Mouse (Mus musculus): ENCODE data around the gene Cyth1. TPM values are rescaled to one million over a fixed set of nuclear protein-coding genes. Genes with fewer than 3 reads are reported as not detected.

Cyth1 gene
- total and polyA plus RNA-seq, 3 experiments: 30.7 to 56.0 (median 54.1) TPM

- Histone ChIP-seq H3K36me3 (ENCODE audit: control insufficient read depth, insufficient read depth, low read length) (peaks cover 11% of the 10 kb centered on the region), H3K79me2 (replicated peaks; ENCODE audit: control insufficient read depth, insufficient read depth, low read length) (peaks cover 17% of the 10 kb centered on the region), H3K27ac (peak overlapping the region; percentile 47), H3K4me1 (ENCODE audit: control insufficient read depth, insufficient read depth, low read length) (peaks cover 68% of the 10 kb centered on the region), H3K27me3 (ENCODE audit: control insufficient read depth, insufficient read depth, low read length) (no peaks in the 10 kb centered on the region), H3K4me3 (no peak overlapping the region), H3K9ac (ENCODE audit: low read depth, low read length) (no peak overlapping the region)
- WGBS: 80% methylated on average over 3 of the region's 3 CpGs
- TF ChIP-seq EP300 (IDR thresholded peaks at IDR 0.05; ENCODE audit: insufficient read depth, low read depth, low read length) (no peak), CTCF (IDR thresholded peaks at IDR 0.05) (no peak), POLR2A (IDR thresholded peaks at IDR 0.05; ENCODE audit: insufficient read depth, low read depth, low read length) (no peak)
- DNase-seq: no peak
- intact Hi-C loops (cut with DNase I): no loop called here
Observed at GRCm38 (mm10) chr11:118207424-118208033, 40.9 kb downstream of the Cyth1 start.

- TF ChIP-seq POLR2A (IDR thresholded peaks at IDR 0.05; ENCODE audit: insufficient read depth, low read depth, low read length): no peak
- DNase-seq: no peak
- no peak overlapping the region for H3K4me3 ChIP-seq
- 71% methylated on average over 3 of the region's 3 CpGs for WGBS
- peaks cover 11% of the 10 kb centered on the region for H3K36me3 ChIP-seq (ENCODE audit: control insufficient read depth, insufficient read depth, low read length)
- intact Hi-C loops (cut with DNase I): no loop called here
- H3K27me3 ChIP-seq (ENCODE audit: control insufficient read depth, insufficient read depth, low read length): no peaks in the 10 kb centered on the region
- peaks cover 64% of the 10 kb centered on the region for H3K4me1 ChIP-seq (ENCODE audit: control insufficient read depth, insufficient read depth, low read length)
- no peak overlapping the region for H3K9ac ChIP-seq (ENCODE audit: low read depth, low read length)
- peak overlapping the region; percentile 12; the same call in 1 of the 2 replicates for H3K27ac ChIP-seq
- H3K79me2 ChIP-seq (replicated peaks; ENCODE audit: control insufficient read depth, insufficient read depth, low read length): peaks cover 20% of the 10 kb centered on the region
Observed at GRCm38 (mm10) chr11:118206267-118206666, 42.1 kb downstream of the Cyth1 start.

- 80% methylated on average over 6 of the region's 6 CpGs for WGBS
- no peak overlapping the region for H3K4me3 ChIP-seq
Observed at GRCm38 (mm10) chr11:118203469-118203868, 44.9 kb downstream of the Cyth1 start.

GRCm38 (mm10) chr11:118202410-118203233 lies 45.8 kb downstream of the Cyth1 start:
- Histone ChIP-seq H3K27ac (peak overlapping the region; percentile 82), H3K9ac (ENCODE audit: low read depth, low read length) (peak overlapping the region; percentile 60), H3K79me2 (replicated peaks; ENCODE audit: control insufficient read depth, insufficient read depth, low read length) (peaks cover 15% of the 10 kb centered on the region), H3K4me1 (ENCODE audit: control insufficient read depth, insufficient read depth, low read length) (peaks cover 60% of the 10 kb centered on the region), H3K4me3 (peak overlapping the region; percentile 38), H3K36me3 (ENCODE audit: control insufficient read depth, insufficient read depth, low read length) (peaks cover 12% of the 10 kb centered on the region), H3K27me3 (ENCODE audit: control insufficient read depth, insufficient read depth, low read length) (no peaks in the 10 kb centered on the region)
- WGBS: 7% methylated on average over 19 of the region's 19 CpGs
- intact Hi-C loops (cut with DNase I): no loop called here
- TF ChIP-seq EP300 (IDR thresholded peaks at IDR 0.05; ENCODE audit: insufficient read depth, low read depth, low read length): peak; percentile 24; the same call in 1 of the 2 replicates
- no peak for TF ChIP-seq POLR2A (IDR thresholded peaks at IDR 0.05; ENCODE audit: insufficient read depth, low read depth, low read length)
- no peak for TF ChIP-seq CTCF (IDR thresholded peaks at IDR 0.05)
- DNase-seq: peak; percentile 75 to 81

More at GRCm38 (mm10) chr11:118203469-118203868, 44.9 kb downstream of the Cyth1 start:
- H3K27me3 ChIP-seq (ENCODE audit: control insufficient read depth, insufficient read depth, low read length): no peaks in the 10 kb centered on the region
- no peak overlapping the region for H3K9ac ChIP-seq (ENCODE audit: low read depth, low read length)
- no peak for DNase-seq
- peaks cover 15% of the 10 kb centered on the region for H3K79me2 ChIP-seq (replicated peaks; ENCODE audit: control insufficient read depth, insufficient read depth, low read length)
- H3K27ac ChIP-seq: no peak overlapping the region; the same call in none of the 2 replicates
- TF ChIP-seq EP300 (IDR thresholded peaks at IDR 0.05; ENCODE audit: insufficient read depth, low read depth, low read length): 0 out of 2 replicates have a peak, but pooled peaks have one; percentile 11
- no peak for TF ChIP-seq POLR2A (IDR thresholded peaks at IDR 0.05; ENCODE audit: insufficient read depth, low read depth, low read length)
- intact Hi-C loops (cut with DNase I): no loop called here
- peaks cover 13% of the 10 kb centered on the region for H3K36me3 ChIP-seq (ENCODE audit: control insufficient read depth, insufficient read depth, low read length)
- H3K4me1 ChIP-seq (ENCODE audit: control insufficient read depth, insufficient read depth, low read length): peaks cover 58% of the 10 kb centered on the region

GRCm38 (mm10) chr11:118201833-118202409 lies 46.5 kb downstream of the Cyth1 start:
- peak overlapping the region; percentile 38 for H3K4me3 ChIP-seq
- peaks cover 13% of the 10 kb centered on the region for H3K79me2 ChIP-seq (replicated peaks; ENCODE audit: control insufficient read depth, insufficient read depth, low read length)
- peaks cover 58% of the 10 kb centered on the region for H3K4me1 ChIP-seq (ENCODE audit: control insufficient read depth, insufficient read depth, low read length)
- 23% methylated on average over 9 of the region's 9 CpGs for WGBS
- intact Hi-C loops (cut with DNase I): no loop called here
- no peaks in the 10 kb centered on the region for H3K27me3 ChIP-seq (ENCODE audit: control insufficient read depth, insufficient read depth, low read length)
- no peak for DNase-seq
- no peak for TF ChIP-seq EP300 (IDR thresholded peaks at IDR 0.05; ENCODE audit: insufficient read depth, low read depth, low read length)
- no peak for TF ChIP-seq CTCF (IDR thresholded peaks at IDR 0.05)
- no peak for TF ChIP-seq POLR2A (IDR thresholded peaks at IDR 0.05; ENCODE audit: insufficient read depth, low read depth, low read length)
- H3K36me3 ChIP-seq (ENCODE audit: control insufficient read depth, insufficient read depth, low read length): peaks cover 13% of the 10 kb centered on the region
- peak overlapping the region; percentile 82 for H3K27ac ChIP-seq
- H3K9ac ChIP-seq (ENCODE audit: low read depth, low read length): peak overlapping the region; percentile 60
